Mouse (Mus musculus): ENCODE results near the gene Wfdc6b. TPM values are rescaled to one million over a fixed set of nuclear protein-coding genes. Genes with fewer than 3 reads are reported as not detected.
"Not testable (repeated sequence)": the region's sequence is repeated elsewhere in the genome, so short reads cannot be mapped to it uniquely, and the experiment has no call there.

Gene Wfdc6b
- not detected in 3 replicates for total RNA-seq (2017)

DNA sequence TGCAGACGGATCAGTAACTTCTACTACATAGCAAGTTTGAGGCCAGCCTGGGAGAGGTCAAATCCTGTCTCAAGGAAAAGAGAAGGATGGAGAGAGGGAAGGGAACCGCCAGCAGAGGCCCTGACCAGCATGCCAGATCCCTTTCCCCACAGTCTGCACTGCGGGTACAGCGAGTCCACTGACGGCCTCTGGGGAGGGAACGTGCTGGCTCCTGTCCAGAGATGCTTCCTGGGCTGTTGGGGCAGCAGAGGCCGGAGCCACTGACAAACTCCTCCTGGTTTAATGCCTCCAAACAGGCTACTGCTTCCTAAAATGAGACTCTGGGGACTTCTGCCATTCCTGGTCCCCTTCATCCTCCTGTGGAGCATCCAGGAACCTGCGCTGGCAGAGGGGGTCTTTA is at the start of gene Wfdc6b, which contains the start of gene Wfdc8:
Gene Wfdc6b, plus strand, starts transcription at position 52 of the 400 bp plus-strand sequence.
Gene Wfdc8, minus strand, starts transcription at position 156 of the 400 bp plus-strand sequence.
- ATAC-seq (replicated peaks; ENCODE audit: insufficient number of reproducible peaks, low FRiP score, low TSS enrichment, poor library complexity, severe bottlenecking): not testable (repeated sequence)

DNA sequence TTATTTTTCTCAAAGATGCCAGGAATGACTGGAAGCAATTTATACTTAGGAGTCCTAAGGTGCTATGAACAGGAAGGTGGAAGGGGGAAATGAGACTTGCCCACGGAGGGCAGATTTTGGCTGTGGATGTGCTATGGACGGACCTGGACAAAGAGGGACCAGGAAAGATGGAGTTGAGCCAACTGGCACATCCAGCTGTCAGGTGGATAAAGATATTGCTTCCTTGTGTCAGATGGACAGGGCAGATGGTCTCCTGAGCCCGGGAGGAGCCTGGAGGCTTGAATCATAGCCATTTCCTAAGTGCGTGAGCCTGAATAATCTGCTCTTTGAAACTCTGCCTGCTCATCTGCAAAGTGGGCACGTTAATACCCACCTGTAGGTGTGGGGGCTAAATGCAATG is 49.0 kb upstream of the Wfdc6b start:
- no peak for ATAC-seq (replicated peaks; ENCODE audit: insufficient number of reproducible peaks, low FRiP score, low TSS enrichment, poor library complexity, severe bottlenecking)

DNA sequence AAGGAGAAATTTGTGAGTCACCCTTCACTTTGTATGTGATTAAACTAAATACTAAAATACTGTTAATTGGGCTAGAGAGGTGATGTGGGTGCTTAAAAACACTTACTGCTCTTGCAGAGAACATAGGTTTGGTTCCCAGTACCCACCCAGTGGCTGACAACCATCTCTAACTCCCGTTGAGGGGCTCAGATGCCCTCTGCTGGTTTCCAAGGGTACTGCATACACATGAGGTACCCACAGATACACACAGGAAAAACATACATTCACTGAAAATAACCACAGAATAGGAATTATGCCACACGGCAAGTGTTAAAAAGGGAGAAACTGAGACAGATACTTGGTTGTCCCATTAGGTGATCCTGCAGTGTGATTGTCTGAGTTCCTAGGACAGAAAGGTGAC is 46.3 kb upstream of the Wfdc6b start:
- ATAC-seq (replicated peaks; ENCODE audit: insufficient number of reproducible peaks, low FRiP score, low TSS enrichment, poor library complexity, severe bottlenecking): no peak

DNA sequence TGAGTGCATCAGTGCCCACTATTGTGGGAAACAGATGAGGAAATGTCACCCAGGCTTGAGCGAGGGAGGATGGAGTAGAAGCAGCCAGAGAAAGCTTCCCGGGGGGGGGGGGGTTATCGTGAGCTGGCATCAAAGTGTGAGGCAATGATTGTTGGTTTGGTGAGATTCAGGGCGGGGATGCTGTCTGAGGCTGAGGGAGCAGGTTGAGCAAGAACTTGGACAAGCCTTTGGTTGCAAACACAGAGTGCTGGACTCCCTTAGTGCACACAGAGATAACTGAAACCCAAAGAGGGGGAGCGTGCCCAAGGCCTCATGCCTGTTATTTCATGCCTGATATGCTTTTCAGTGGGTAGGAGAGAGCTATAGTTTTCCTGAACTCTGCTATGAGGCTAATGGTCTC is 45.9 kb upstream of the Wfdc6b start:
- ATAC-seq (replicated peaks; ENCODE audit: insufficient number of reproducible peaks, low FRiP score, low TSS enrichment, poor library complexity, severe bottlenecking): no peak

DNA sequence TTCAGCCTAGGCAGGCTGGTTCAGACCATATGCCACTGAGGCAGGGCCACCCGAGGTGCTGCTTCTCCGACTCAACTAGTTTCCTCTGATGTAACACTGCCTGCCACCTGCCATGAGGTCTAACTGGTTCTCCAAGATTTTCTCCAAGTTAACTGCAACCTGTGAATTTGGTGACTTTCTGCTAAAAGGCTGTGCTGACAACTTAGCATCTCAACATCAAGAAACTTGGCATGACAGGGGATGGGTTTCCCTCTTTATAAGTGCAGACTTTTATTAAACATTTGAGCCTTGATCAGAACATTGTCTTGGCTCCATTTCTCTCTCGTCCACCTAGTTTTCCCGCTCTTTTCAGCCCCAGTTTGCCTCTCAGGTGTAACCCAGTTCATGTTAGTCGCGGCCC is 40.0 kb upstream of the Wfdc6b start, which contains the start of gene Spint3:
Gene Spint3, minus strand, starts transcription at position 101 of the 400 bp plus-strand sequence.
- ATAC-seq (replicated peaks; ENCODE audit: insufficient number of reproducible peaks, low FRiP score, low TSS enrichment, poor library complexity, severe bottlenecking): not testable (repeated sequence)

DNA sequence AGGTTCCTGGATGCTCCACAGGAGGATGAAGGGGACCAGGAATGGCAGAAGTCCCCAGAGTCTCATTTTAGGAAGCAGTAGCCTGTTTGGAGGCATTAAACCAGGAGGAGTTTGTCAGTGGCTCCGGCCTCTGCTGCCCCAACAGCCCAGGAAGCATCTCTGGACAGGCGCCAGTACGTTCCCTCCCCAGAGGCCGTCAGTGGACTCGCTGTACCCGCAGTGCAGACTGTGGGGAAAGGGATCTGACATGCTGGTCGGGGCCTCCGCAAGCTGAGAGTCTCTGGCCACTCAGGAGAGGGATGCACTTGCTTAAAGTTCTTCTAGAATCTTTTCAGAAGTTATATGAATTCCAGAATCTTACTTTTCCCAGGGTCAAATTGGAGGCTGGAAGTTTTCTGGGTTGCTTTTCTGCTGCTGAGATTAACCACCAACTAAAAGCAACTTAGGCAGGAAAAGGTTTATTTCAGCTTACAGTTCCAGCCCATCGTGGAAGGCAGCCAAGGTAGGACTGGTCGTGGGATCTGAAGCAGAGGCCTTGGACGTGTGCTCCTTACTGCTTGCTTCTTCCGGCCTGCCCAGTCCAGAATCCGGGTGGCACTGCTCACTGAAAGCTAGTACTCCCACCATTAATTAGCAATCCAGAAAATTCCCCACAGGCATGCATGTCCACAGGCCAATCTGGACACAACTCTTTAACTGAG is 28.1 kb upstream of the Wfdc6b start, which contains the start of gene Wfdc6a:
Gene Wfdc6a, minus strand, starts transcription at position 423 of the 701 bp plus-strand sequence.
- not testable (repeated sequence) for ATAC-seq (replicated peaks; ENCODE audit: insufficient number of reproducible peaks, low FRiP score, low TSS enrichment, poor library complexity, severe bottlenecking)

DNA sequence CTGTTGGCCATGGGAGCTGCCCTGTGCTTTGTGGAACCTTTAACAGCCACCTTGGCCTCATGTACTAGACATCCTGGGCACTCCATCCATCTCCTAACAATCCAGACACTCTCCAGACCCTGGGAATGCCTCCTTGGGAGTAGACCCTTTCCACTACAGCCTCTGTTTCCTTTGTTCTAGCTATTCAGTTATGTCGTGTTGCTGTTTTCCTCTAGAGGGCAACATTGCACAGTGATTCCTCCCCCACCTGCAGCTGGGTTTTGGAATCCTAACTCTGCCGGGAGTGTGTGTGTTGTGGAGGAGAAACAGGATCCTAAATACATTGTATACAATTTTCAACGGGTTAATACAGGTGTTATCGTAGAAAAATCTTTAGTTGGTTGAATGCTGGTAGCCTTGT is 21.3 kb upstream of the Wfdc6b start:
- no peak for ATAC-seq (replicated peaks; ENCODE audit: insufficient number of reproducible peaks, low FRiP score, low TSS enrichment, poor library complexity, severe bottlenecking)

DNA sequence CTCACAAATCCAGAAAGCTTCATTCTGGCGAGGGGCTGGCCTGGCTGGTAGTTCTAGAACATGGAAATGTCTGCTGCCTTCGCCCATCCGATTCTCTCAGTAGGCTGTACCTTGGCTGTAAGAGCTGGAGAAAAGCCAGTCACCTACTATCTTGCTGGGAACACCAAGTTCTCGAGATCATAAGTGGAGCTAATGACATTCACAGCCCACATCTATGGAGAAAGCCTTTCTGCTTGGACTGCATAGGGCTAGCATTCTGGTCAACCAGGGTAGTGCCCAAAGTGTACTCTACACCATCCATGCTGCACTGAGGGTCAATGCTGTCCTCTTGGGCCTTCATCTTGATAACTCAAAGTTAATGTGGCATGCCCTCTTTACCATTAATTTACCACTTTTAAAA is 19.8 kb upstream of the Wfdc6b start, which contains the start of gene Eppin:
Gene Eppin, minus strand, starts transcription at position 101 of the 400 bp plus-strand sequence.
- no peak for ATAC-seq (replicated peaks; ENCODE audit: insufficient number of reproducible peaks, low FRiP score, low TSS enrichment, poor library complexity, severe bottlenecking)

DNA sequence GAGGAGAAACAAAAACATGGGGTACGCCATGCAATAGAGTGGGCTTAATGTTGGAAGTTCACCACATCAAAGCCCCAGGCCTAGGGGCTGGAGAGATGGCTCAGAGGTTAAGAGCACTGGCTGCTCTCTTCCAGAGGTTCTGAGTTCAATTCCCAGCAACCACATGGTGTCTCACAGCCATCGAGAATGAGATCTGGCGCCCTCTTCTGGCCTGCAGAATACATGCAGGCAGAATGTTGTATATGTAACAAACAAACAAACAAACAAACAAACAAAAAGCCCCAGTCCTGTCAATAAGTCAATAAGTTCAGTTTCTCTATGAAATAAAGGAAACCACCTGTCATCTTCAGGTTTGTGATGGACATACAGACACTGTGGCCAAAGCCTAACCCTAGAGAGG is 13.1 kb upstream of the Wfdc6b start:
- ATAC-seq (replicated peaks; ENCODE audit: insufficient number of reproducible peaks, low FRiP score, low TSS enrichment, poor library complexity, severe bottlenecking): no peak

DNA sequence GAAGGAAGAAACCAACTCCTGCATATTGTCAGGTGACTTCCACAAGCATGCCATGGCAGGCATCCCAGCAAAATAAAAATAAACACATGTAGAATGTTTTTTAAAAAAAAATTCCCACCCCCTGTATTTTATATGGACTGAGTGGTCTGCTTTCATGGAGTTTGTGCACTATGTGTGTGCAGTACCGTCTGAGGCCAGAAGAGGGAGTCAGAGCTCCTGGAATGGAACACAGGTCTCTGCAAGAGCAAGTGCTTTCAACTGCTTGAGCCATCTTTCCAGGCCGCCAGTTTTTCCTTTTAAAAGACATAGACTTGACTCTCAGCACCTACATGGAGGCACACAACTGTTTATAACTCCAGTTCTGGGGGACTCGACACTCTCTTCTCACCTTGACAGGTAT is 9.8 kb upstream of the Wfdc6b start:
- ATAC-seq (replicated peaks; ENCODE audit: insufficient number of reproducible peaks, low FRiP score, low TSS enrichment, poor library complexity, severe bottlenecking): no peak

DNA sequence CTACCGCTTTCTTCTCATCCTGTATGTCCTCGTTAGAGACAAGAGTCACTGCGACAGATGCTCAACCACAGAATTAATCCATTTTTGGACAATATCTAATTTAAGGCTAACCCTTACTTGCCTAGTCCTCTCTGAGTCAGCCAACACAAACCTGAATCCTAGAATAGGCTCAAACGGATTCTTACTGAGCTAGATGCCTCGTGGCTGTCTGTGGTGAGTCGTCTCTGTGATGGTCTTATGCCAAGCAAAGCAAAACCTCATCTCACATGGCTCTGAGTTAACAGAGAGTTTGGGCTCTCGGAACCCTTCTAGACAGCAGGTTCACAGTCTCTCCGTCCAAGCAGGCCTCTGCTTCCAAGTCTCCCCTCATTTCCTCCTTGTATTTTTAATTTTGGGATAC is 8.9 kb upstream of the Wfdc6b start:
- no peak for ATAC-seq (replicated peaks; ENCODE audit: insufficient number of reproducible peaks, low FRiP score, low TSS enrichment, poor library complexity, severe bottlenecking)

DNA sequence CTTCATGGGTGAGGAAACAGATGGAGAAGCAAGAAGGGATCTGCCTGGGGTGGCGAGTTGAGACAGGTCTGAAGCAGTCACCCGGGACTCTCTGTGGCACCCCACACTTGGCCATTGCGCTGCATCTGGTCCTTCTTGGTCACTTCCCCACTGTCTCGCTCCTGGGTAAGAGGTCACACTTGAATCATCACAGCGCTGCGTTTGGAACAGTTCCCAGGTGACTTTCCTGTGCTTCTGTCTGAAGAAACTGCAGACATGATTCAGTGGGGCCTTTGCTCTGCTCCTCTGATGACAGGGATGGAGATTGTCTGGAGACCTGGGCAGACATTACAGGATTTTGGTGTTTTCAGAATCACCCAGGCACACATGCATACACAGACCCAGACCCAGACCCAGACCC is 4.5 kb upstream of the Wfdc6b start:
- ATAC-seq (replicated peaks; ENCODE audit: insufficient number of reproducible peaks, low FRiP score, low TSS enrichment, poor library complexity, severe bottlenecking): no peak

DNA sequence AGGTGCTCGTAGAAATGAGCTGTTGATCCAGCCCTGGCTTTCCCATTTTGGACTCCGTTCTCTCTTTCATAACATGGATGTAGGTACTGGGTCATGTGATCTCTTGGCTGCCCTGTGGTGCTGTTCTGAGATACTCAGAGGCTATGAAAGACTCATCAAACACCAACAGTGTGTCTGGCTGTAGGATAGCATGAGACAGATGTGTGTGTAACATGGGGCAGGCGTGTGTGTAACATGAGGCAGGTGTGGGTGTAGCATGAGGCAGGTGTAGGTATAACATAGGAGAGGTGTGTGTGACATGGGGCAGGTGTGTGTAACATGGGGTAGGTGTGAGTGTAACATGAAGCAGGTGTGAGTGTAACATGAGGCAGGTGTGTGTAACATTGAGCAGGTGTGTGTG is 2.1 kb downstream of the Wfdc6b start:
- ATAC-seq (replicated peaks; ENCODE audit: insufficient number of reproducible peaks, low FRiP score, low TSS enrichment, poor library complexity, severe bottlenecking): no peak

DNA sequence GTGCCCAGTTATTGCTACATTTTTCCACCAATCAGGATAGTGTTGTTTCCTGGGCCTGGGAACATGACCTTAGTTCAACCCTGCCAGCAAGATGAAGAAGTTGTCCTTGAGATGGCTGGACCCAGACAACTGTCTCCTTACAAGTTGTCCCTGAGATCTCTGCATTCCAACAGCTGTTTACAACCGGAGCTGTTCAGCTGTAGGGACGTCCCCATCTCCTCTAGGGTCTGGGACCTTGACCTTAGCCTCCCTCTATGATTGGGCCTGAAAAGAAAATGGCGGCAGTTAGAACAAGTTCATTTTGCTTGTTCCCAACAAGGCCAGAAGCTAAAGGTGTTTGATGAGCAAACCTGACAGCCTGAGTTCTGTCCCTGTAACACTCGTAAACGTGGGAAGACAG is 5.7 kb downstream of the Wfdc6b start:
- ATAC-seq (replicated peaks; ENCODE audit: insufficient number of reproducible peaks, low FRiP score, low TSS enrichment, poor library complexity, severe bottlenecking): no peak

DNA sequence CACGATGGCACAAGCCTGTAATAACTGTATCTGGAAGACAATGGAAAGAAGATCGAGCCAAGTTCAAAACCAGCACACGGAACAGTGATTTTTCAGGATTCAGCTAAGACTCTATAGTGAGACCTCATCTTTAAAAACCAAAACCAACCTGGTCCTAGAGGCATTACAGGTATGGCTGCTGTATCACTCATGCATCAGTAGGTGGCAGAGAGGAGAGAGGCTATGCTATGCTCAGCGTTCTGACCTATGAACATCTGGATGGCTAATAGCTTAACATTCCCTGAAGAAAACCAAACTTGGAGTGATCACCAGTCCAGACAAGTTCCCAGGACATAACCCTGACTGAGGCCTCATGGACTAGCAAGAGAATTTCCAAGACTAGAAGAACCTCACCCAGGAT is 8.5 kb downstream of the Wfdc6b start:
- ATAC-seq (replicated peaks; ENCODE audit: insufficient number of reproducible peaks, low FRiP score, low TSS enrichment, poor library complexity, severe bottlenecking): no peak

DNA sequence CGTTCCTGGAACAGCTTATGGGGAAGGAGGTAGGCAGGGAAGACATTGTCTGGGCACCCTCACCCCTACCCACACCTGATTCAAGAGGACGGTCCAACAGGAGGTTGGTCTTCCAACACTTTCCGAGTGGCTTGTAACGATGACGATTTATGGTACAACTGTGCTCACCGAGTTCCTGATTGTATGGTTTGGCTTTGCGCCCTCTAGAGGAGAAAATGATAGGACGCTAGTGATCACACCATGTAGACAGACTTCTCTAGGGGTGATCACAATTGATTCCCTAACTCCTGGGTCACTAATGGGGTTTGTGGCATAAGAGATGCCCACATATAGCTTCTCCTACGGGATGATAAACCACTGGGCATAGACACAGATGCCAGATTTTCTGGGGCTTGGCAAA is 21.9 kb downstream of the Wfdc6b start:
- no peak for ATAC-seq (replicated peaks; ENCODE audit: insufficient number of reproducible peaks, low FRiP score, low TSS enrichment, poor library complexity, severe bottlenecking)

DNA sequence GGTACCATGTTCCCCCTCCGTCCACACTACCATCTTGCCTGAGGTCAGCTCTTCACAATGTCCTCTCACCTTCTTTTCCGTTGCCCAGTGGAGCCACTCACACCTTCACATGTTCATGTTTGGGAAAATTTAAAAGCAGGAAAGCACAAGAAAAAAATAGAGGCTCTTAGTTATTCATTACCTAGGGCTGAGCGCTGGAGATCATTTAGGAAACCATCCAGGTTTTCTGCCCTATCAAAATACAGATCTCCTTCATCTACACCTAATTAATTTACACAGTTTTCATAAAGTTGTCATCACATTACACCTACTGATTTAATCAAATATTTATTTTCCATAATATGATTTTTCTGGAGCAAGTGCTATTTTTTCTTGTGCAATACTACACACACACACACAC is 25.4 kb downstream of the Wfdc6b start, which contains the start of gene Wfdc16:
Gene Wfdc16, minus strand, starts transcription at position 101 of the 400 bp plus-strand sequence.
- no peak for ATAC-seq (replicated peaks; ENCODE audit: insufficient number of reproducible peaks, low FRiP score, low TSS enrichment, poor library complexity, severe bottlenecking)

DNA sequence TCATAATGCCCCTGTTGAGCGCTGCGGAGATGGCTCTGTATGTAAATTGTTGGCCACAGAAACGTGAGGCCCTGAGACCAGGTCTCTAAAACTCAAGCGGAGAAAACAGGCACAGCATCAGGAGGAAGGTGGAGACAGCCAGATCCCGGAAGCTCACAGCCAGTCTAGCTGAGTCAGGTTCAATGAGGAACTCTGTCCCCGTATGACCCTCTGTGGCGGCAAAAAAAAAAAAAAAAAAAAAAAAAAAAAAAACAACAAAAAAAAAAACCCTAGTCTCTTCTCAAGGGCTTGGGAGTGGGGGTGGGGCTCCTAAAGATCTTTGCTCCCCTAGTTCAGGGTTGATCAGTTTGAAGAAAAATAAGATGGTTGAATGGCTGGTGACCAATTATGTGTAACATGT is 27.8 kb downstream of the Wfdc6b start:
- ATAC-seq (replicated peaks; ENCODE audit: insufficient number of reproducible peaks, low FRiP score, low TSS enrichment, poor library complexity, severe bottlenecking): peak; percentile 95

DNA sequence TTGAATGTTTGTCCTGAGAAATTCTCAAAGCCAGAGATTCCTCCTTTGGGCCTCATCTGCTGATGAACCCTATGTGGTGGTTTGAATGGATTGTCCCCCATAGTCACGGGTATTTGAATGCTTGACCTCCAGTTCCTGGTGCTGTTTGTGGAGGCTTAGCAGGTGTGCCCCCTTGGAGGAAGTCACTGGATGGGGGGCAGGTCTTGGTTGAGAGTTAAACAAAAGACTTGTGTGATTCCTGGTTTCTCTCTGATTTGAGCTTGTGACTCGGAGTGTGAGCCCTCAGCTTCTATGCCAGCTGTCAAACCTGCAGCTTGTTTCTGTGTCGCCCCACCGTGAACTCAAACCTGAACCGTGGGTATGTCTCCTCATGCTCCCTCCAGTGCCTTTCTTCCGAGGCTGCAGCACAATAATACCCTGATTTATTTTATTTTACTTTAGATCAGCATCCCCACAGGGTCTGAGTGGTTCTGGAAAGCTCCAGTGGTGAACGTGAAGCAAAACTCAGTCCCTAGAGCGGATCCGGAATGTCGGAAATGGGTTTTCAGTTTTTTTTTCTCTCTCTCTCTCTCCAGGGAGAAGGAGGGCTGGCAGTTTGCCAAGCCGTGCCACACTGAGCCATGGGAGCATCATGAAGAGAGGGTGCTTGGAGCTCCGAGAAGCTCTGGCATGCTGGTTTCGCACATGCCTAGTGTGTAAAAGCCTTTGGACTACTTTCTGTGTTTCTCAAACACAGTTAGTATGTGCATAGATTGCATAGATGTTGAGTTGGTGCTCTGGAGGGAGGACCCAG is 28.8 kb downstream of the Wfdc6b start:
- no peak for ATAC-seq (replicated peaks; ENCODE audit: insufficient number of reproducible peaks, low FRiP score, low TSS enrichment, poor library complexity, severe bottlenecking)

DNA sequence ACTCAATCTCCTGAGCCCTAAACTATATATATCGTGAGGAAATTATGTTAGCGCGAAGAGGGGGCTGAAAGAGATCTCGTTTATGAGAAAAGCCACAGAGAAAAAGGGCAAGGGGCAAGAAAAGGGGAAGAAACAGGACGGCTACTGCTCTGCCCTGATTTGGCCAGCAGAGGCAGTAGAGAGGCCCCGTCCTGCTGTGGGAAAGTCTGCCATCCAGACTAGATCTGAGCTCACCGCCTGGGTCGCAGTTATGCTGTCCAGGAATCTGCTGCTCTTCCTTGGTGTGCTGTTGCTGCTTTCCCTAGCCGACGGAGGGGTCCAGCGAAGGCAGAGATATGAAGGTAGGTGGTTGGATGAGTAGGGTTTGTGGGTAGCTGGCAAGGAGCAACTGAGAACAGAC is 42.5 kb downstream of the Wfdc6b start, which contains the start of gene Wfdc10:
Gene Wfdc10, plus strand, starts transcription at position 189 of the 400 bp plus-strand sequence.
- peak; percentile 79 for ATAC-seq (replicated peaks; ENCODE audit: insufficient number of reproducible peaks, low FRiP score, low TSS enrichment, poor library complexity, severe bottlenecking)
